Mouse (Mus musculus): ENCODE measurements around the gene Sall1. TPM values are rescaled to one million over a fixed set of nuclear protein-coding genes. Genes with fewer than 3 reads are reported as not detected.

The Sall1 gene
- polyA plus RNA-seq, 2 experiments from 2014 or later: not detected

DNA sequence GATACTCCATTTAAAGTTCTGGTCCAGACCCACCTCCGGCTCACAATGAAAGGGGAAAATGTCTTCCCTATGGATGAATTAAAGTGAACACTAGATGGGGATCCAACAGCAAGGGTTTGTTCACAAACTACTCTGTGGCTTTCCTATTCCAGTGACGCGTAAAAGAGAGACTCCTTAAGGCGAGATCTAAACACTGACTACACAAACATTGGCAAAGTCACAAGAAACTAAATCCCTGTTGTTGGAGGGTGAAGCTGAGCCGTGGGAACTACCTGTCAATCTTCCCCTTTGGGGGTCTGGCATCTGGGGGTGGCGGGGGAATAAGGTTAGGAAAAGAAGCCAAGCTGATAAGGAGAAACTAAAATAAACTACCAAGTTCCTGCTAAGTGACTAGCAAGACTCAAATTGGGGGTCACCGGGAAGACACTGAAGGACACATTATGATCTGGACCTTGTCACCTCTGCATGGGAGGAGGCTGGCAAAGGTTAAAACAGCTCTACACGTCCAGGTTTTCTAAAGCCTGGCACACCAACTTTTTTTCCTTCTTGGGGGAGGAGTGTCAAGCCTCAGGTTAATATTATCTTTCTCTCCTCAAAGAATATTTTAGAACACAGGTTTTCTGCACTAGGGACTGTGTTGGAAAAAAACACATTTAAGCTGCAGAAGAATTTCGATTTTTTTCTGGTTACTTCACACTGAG is 6.3 kb downstream of the Sall1 start:
- ATAC-seq: no peak

DNA sequence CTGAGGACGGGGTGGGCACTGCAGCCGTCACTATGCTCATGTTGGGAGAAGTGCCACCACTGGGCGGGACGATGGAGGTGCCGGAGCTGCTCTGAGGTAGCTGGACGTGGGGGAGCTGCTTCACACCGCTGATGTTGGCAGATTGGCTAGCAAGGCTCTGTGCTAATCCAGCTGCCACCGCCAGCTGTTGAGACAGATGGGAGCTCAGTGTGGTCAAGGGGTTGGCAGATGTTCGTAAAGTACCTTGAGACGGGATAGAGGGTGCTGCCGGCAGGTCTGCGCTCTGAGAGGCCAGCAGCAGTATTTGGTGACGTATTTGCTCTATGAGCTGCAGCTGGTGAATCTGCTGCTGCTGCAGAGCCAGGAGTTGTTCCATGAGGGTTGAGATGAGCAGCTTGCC is 11.6 kb downstream of the Sall1 start:
- ATAC-seq: no peak

DNA sequence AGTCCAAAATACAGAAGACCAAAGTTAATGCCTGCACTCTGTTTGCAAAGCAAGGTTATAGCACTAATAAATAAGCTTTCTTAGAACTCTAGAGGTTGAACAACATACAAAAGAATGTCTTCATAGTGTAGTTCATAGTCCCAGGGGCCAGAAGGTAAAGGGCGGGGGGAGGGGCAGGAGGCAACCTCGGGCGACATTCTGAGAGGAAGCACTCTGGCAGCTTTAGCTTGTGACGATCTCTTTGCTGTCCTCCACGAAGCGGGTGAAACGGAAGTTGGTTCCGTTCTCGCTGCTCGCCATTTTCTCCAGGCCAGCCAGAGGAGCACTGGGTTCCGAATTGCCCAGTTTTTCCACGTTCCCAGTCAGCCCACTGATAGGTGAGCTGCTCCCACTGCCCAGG is 15.8 kb downstream of the Sall1 start:
- no peak for ATAC-seq

DNA sequence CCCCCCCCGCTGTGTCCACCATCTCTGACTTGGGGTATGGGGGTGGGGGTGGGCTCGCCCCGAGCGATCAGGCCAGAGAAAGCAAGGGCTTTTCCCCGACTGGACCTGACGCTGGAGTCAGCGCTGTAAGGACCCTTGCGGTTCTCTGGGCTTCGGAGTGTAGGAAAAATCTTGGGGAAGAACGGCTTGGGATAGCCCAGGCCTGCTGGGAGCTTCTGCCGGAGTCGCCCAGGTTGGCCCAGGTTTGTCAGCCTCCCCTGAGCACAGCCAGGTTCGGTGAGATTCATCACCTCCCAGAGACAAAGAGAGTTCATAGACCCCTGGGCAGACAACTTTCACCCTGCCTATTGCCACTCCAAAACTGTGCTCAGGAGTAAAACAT is 17.8 kb downstream of the Sall1 start:
- ATAC-seq: no peak

DNA sequence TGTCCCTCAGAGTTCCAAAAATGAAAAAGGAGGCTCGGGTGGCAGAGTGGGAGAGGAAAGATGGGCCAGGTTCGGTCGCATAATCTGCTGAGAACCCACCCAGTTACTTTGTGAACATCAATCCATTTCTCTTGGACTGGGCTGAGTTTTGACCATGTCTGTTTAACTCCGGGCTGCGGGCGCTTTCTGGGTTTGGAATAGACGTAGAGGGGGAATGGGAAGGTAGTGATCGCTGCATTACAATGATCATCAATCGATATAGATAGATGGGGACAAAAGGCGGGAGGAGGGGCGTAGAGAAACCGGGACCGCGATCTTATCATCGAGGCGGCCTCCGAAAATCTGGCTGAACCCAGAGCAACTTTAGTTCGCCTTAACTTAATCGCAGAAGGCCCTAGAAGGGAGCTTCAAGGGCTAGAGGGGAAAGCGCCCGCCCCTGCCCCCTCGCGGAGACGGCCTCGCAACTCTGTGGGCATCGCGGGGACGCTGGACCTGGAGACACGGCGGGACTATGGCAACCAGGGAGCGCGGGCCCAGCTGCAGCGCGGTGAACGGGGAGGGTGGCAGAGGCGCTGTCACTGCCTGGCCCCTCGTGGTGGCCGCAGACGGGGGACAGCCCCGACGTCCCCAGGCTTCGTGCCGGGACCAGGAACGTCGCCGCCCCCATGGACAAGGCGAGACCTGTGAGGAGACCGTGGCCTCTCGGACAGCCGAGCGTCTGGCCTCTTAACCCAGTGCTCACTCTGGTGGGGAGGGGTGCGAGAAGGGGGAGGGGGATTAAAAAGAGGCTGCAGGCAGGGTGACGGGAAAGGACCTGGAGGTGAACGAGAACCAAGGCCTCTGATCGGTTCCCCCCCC is 18.5 kb downstream of the Sall1 start:
- no peak for ATAC-seq

DNA sequence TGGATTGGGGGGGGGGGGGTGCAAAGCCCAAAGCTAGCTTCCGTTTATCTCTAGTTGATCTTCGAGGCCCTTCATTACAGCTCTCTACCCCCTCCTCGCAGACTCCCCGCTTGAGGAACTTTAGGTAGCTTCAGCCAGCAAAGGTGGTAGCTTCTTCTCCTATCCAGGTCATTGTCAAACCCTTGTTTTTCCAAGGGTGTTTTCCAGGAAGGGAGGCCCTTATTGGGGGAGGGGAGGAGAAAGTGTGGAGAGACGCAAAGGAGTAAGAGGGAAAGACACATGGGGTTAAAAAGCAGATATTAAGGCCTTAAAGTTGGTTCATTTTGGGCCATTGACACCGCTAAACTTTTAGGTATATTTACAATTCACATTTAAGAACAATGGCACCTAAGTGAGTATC is 19.2 kb downstream of the Sall1 start:
- no peak for ATAC-seq

DNA sequence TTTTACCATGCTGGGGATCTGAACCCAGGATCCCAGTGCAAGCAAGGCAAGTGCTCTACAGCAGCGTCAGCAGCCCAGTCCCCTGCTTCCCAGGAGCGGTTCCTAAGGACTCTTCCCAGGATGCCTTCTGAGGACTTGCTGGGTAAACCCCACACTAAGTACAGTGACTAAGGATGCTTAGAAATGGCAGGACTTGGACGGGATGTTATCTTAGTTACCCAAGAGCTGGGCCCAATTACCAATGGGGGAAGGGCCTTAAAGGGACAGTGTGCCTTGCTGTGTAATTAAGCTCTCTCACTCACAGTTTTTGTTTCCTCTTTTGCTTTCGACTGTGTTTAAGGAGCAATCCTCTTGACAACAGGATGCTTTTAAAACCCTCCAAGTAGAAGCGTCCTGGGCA is 22.8 kb downstream of the Sall1 start:
- no peak for ATAC-seq

DNA sequence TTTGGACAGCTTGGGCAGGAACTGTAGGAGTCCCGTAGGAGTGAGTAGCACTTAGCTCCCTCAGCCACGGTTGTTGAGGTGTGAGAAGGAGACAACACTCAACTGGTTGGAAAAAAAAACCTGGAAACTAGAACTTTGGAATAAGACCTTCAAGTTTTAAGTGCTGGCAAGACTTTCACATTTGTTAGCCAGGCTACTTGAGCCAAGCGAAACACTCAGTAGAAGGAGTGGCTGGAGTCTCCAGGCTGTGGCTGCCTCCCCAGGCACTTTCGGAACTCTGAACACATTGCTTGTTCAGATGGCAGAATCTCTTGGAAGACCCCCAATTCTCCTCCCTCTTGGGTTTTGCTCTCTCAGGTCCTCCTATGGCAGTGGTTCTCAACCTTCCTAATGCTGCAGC is 26.1 kb downstream of the Sall1 start:
- ATAC-seq: no peak

DNA sequence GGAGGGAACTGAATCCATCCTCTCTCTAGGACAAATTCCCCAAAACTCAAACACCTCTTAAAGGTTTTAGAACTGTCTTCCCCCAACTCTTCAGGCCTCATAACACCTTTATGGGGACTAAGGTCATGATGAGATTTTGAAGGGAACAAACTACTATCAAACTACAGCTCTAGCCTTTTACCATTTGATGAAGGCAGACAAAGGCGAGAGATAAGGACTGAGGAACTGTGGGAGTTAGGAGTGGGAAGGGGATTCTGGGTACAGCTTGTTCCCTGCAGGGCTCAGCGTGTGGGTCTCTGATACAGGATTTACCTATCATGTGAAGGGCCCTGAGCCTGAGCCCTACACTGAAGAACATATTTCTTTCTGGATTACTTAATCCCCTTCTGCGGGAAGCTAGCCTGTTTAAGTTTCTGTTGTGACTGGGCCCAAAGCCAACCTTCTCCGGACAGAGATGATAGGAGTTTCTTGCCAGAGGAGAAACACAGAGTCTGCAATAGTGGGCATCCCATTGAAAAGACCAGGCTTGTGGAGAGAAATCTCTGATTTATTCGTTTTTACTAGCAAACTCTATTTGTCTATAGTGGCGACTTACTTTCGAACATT is 27.4 kb downstream of the Sall1 start:
- ATAC-seq: no peak

DNA sequence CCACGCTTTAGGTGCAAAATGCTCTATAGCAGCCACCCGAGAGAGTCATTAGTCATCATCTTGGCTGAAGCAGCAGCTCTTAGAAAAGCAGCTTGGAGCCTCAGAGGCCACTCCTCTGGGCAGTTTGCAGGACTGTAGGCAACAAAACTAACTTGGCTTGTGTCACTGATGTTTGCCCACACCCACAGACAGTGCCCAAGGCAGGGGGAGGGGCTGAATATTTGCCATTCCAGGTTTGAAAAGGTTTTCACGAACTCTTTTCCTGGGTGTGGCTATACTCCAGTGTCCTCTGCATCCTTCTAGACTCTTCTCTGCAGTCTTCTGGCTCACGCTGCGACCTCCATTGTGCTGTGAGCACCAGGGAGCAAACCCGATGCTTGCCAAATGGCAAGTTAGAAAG is 28.4 kb downstream of the Sall1 start:
- no peak for ATAC-seq

DNA sequence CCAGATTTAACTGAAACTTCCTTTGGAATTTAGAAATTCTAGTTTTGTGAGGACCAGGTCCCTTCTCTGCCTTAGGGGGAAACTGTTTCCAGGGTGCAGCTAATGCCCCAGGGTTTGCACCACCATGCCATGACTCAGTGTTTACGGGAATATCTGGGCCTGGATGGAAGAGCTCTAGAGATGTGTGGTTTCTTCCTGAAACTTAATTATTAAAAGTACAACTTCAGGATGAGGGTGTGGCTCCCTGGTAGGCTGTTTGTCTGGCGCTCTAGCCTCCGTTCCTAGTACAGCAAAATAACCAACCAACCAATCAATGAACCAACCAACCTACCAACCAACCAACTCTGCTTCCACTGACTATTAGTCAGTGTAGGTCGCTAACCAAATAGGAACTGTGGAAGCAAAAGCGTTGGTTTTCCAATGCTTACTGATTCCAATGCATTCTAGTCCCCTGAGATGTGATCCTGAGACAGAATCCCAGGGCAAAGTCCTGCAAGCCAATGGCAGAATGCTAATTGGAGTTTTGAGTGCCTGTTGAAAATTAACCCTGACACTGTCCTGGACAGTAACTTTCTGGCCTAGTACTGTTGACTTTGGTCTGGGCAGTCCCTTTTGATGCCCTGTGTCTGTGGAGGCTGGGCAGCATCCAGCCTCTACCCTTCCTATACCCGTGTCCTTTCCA is 31.0 kb downstream of the Sall1 start:
- ATAC-seq: no peak

DNA sequence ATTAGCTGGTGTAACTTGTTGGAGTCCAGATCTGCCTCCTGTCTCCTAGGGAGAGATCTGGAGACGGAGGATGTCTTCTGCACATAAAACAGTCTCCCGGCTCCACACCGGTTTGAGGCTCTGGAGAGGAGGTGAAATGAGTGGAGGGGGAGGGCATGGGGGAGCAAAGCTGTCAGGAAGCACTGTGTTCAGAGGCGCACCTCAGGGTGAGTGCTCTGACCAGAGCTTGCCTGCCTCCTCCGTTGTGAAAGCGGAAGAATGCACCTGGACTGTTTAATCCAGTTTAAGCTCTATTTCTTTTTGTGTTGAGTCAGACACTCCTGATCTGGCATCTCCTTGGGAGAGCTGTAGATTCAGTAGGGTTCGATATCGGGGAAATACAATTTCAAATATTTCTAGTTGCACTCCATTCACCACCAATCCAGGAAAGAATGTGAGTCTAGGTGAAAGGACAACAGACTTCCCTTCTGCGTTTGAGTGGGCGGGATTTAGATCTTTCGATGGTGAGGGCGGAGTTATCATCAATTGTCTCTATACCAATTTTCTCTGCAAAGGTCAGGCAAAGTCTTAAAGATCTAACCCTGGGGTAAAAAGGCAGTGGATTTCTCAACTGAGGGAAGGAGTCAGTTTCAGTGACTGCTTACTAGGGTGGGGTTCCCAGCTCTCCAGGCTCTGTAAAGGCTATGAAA is 31.8 kb downstream of the Sall1 start:
- no peak for ATAC-seq

DNA sequence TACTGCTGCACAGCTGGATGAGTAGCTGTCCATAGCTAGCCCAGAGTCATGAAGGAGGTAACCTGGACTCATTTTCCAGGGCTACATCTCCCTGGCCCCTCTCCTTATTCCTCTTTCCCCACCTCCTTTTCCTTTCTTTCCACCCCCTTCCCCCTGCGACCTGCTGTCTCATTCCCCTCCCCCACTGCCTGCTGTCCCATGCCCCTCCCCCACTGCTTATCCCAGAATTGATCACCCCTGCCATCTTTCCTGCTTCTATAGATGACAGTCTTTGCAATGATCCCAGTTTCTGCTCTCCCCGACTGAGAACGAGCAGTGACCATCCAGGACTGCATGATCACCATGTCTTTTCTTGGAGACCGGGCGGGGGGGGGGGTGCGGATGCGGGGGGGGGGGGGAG is 35.2 kb downstream of the Sall1 start:
- no peak for ATAC-seq

DNA sequence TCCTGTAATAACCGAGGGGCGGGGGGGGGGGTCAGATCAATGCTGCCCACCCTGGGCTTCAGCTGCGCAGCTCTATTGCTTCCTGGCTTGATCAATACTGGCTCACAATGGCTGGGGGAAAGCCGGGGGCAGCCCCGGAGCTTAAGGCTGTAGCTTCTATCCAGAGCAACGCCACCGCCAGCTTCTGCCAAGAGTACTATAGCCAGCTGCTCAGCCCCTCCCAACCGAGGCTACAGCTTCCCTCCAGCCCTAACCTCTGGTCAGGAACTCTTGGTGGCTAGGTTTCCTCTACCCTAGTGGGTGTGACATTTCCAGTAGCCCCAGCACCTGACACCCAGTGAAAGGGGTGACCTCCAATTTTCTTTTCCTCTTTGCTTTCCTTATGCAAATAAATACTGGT is 36.8 kb downstream of the Sall1 start:
- no peak for ATAC-seq

DNA sequence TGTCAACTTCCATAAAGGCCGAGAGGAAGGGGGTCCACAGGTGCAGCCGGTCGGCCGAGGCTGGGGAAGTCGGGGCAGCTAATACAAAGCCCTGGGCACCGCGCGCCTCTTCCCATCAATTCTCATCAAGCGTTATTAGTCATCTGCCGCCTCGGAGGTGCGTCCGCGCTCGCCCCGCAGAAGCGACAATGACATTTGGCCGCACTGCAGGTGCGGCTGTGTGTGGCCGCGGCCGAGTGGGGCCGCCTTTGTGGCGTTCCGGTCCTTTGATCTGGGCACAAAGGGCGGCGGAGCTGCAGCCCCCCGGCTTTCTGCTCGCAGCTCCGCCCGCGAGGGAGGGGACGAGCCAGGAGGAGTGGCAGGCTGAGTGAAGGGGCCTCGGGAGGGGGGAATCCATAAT is 37.5 kb downstream of the Sall1 start:
- ATAC-seq: no peak

DNA sequence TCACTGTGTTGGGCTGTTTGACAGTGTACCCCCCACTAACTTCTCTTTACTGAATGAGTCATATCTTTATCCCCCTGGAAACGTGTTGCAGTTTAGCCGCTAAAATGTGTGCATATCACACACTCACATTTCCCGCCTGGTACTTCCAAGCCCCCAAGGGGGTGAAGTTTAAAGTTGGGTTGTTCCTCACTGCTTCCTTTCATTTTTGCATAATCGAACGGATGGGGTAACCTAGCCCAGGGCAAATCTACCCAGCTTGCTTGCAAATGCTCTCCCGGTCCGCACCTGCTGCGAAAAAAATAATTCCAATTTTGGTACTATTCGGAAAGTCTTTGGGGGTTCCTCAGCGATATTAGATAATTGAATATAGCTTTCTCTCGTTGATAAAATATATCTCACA is 38.2 kb downstream of the Sall1 start:
- ATAC-seq: no peak

DNA sequence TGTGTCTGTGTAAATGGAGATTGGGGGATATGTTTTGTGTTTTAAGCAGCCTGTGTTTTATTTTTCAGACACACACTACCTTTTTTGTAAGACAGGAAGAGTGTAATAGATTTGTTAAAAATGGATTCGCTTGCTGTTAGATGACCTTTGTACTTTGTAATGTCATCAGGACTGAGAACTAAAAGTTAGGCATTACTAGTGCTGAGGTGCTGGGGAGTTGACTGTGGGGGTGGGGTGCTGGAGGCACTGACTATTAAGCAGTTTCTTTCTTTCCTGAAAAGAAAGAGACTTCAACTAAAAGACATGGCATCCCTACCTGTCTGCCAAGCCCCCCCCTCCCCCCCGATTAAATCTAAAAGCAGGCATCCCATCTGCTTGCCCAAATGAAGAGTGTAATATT is 39.9 kb downstream of the Sall1 start:
- ATAC-seq: no peak

DNA sequence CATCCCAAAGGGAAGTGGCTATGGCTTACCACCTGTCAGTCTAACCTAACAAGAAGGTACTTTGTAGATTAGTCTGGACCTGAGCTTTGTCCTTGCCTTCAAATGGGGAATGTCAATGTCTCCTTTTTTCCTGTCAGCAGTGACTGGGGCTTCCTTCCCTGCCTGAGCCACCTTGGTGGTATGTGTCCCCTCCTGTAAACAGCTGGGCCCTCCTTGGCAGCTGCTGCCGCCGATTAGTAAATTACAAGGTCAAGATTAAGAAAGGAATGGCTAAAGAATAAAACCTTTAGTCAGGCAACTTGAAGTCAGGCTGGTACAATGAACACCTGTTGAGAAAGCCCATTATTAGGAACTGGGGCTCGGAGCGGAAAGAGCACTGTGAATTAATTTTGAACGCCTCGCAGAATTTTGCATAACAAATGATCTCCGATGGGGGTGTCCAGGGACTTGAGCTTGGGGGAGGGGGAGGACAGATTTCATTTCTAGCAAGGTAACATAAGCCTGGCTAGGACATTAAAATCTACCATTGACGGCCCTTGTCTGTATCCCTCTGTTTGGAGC is 40.5 kb downstream of the Sall1 start:
- ATAC-seq: no peak

DNA sequence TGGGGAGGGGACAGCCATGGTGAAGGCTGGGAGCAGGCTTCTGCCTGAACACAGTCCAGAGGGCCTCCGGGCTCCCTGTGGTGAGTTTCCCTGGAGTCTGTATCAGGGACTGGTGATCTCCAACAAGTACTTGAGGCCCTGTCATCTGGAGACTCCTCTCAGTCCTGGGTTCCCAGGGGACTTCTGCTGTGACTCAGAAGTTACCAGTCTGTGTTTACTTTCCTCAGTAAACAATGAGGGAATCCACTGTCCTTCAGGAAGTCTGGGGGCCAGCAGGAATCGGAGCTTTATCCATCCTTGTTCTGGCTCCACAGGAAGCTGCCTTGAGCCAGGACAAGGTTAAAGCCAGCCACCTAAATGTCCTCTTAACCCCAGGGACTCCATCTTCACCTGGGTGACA is 41.8 kb downstream of the Sall1 start:
- no peak for ATAC-seq

DNA sequence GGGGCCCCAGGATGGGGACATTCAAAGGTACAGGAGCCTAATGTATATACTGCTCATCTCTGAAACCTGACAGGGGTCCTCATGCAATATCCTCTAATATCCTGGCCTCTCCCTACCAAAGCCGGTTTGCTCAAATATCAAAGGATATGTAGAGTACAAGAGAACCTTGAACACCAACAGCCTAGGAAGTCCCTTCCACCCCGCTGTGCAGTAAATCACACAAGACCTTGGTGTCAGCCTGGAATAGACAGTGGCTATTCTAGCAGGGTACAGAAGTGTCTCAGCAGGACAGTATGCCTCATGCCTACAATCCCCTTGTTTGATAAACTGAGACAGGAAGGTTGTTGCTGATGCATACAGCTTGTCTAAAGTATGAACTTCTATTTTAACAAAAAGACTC is 46.7 kb downstream of the Sall1 start:
- no peak for ATAC-seq

DNA sequence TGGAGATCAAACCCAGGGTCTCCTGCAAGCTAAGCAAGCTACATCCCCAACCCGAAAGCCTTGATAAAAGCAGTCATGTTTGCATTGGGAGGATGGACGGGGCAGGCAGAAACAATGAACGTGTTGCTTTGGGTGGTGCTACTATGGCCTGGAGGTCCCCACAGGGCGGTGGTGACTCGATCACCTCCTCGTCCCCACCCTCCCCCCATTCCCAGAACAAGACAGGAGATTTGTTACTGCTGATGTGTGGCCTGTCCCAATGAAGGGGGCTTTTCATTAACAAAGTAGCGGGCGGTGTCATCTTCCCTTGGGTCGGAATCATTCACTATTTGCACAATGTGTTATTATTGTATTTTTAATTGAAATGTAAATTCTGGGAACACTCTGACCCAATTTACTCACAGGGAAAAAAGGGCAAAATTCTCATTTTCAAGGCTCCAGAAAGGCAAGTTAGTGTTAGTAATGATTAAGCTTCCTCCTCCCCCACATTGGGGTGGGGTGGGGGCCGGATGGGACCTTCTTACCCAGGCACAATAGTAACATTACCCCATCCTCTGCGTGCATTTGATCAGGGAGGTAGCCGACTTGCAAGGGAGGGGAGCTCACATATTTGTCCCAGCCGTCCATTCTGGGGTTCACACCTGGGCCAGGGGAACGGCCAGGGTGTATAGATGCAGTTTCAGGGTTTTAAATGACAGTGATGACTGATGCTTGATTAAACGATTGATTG is 52.0 kb downstream of the Sall1 start:
- ATAC-seq: no peak

DNA sequence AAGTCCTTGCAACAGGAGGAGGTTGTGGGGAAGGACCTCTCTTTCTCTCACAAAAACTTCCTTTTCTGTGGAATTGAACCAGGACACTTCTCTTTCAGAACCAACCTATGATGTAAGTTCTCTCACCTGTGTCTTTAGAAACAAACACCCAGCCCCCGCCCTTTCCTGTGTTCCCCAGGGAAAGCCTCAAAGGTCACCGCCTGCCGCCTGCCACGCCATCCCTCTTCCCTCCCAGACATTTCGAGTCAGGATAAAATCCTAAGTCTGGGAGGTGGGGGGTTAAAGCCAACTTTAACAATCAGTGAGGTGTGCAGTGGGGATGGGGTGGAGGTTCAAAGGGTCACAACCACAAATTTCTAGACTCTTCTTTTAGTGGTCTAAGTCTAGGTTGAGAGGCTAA is 52.8 kb downstream of the Sall1 start:
- no peak for ATAC-seq

Data from activated CD4-positive, CD25-positive, alpha-beta regulatory T cell, adult 4 months (primary cell).